Mouse (Mus musculus) thymus, postnatal 14 days (tissue): Measurements from ENCODE around the gene Tbc1d9b.
"Not testable (repeated sequence)": the region's sequence is repeated elsewhere in the genome, so short reads cannot be mapped to it uniquely, and the experiment has no call there.

ENCODE experiments used
- DNase-seq: peaks from one replicate; pipeline ENCODE4 v3.0.0; 2021

Gene Tbc1d9b

GRCm38 (mm10) chr11:50139571-50139970, 8.4 kb downstream of the Tbc1d9b start:
- DNase-seq = no peak

GRCm38 (mm10) chr11:50145529-50145928, 14.3 kb downstream of the Tbc1d9b start:
- no peak for DNase-seq

- DNase-seq = no peak
Measured at GRCm38 (mm10) chr11:50146121-50146520, 14.9 kb downstream of the Tbc1d9b start.

- DNase-seq = no peak
Measured at GRCm38 (mm10) chr11:50147267-50147957, 16.2 kb downstream of the Tbc1d9b start.

- no peak for DNase-seq
Measured at GRCm38 (mm10) chr11:50147958-50148476, 16.8 kb downstream of the Tbc1d9b start.

- DNase-seq = no peak
Measured at GRCm38 (mm10) chr11:50149200-50149599, 18.0 kb downstream of the Tbc1d9b start.

- DNase-seq = no peak
Measured at GRCm38 (mm10) chr11:50149603-50150150, 18.5 kb downstream of the Tbc1d9b start.

GRCm38 (mm10) chr11:50151374-50151773, 20.2 kb downstream of the Tbc1d9b start:
- DNase-seq = no peak

- DNase-seq = no peak
Measured at GRCm38 (mm10) chr11:50154166-50154565, 23.0 kb downstream of the Tbc1d9b start.

- no peak for DNase-seq
Measured at GRCm38 (mm10) chr11:50154777-50155520, 23.8 kb downstream of the Tbc1d9b start.

- DNase-seq = no peak
Measured at GRCm38 (mm10) chr11:50155785-50156184, 24.6 kb downstream of the Tbc1d9b start.

- DNase-seq = no peak
Measured at GRCm38 (mm10) chr11:50156725-50157258, 25.6 kb downstream of the Tbc1d9b start.

GRCm38 (mm10) chr11:50158346-50158745, 27.1 kb downstream of the Tbc1d9b start:
- no peak for DNase-seq

- no peak for DNase-seq
Measured at GRCm38 (mm10) chr11:50159347-50159746, 28.2 kb downstream of the Tbc1d9b start.

GRCm38 (mm10) chr11:50161578-50162304, 30.5 kb downstream of the Tbc1d9b start:
- peak; percentile 58 for DNase-seq

- DNase-seq = no peak
Measured at GRCm38 (mm10) chr11:50162338-50163050, 31.3 kb downstream of the Tbc1d9b start.

- DNase-seq = no peak
Measured at GRCm38 (mm10) chr11:50168352-50168751, 37.2 kb downstream of the Tbc1d9b start.

- not testable (repeated sequence) for DNase-seq
Measured at GRCm38 (mm10) chr11:50174111-50174729, 43.0 kb downstream of the Tbc1d9b start, which contains the start of gene Mrnip. TSS of gene Mrnip (plus strand) at chr11:50174444.

- peak; percentile 98 for DNase-seq
Measured at GRCm38 (mm10) chr11:50174730-50175187, 43.6 kb downstream of the Tbc1d9b start.

- no peak for DNase-seq
Measured at GRCm38 (mm10) chr11:50176351-50176750, 45.2 kb downstream of the Tbc1d9b start.

GRCm38 (mm10) chr11:50177111-50177510, 45.9 kb downstream of the Tbc1d9b start:
- no peak for DNase-seq
